Mouse (Mus musculus) cerebellum, postnatal 10 days (tissue): ENCODE data around the gene Ccdc62.
A peak's percentile ranks its signal among the peaks of the same experiment; 100 is the strongest.

Source experiments
- DNase-seq, 2 experiments: peaks; one replicate each; pipeline ENCODE4 v3.0.0; 2021; ENCODE audit warnings: mixed read lengths in 2 of 2

Gene Ccdc62

DNA sequence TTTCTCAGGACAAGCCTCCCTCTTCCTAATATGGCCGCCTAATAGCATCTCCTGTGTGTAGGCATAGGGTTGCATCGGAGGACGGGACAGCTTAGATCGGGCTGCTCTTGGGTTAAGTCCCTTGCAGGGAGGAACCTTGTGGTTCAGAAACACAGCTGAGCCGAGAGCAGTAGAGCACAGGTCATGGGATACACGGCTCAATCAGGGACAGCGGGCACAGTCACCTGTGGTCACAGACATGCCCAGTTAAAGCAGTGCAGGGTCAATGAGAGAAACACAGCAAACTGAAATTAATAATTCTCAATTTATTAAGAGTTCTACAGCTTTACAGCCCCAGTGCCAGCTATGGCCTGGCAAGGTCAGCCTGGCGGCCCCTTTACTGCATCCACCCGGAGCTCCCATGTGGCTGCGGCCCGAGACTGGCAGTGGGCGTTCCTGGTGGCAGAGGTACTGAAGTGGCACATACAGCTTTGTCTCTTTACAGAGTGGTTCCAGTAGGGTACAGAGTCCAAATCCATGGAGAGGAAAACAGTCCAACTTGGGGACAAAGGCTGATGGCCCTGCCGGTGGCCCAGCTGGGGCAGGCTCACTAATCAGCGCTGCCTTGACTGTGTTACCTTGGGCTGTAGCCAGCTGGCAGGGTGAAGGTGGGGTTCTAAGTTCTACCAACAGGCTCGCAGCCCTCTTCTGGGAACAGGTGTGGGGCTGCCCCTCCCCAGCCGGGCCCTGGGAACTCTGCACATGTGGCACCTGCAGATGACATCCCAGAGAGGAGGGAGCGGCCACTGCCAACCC is 74.1 kb downstream of the Ccdc62 start:
- DNase-seq = peak; percentile 77 to 82

DNA sequence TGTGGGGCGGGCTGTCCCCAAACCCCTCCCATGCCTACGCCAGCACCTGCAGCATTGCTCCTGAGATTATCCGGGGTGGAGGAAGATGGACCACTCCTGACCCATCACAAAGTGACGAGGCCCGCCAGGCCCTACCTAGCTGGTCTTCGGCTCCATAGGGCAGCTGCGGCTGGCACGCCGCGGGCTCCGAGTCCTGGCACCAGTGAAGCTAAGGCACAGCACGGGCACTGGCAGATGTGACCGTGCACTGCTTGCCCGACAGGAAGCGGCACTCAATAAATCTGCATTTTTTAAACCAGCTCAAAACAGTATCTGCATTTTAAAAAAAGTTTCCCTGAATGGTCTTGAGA is 74.6 kb downstream of the Ccdc62 start:
- DNase-seq = peak; percentile 68 to 72

DNA sequence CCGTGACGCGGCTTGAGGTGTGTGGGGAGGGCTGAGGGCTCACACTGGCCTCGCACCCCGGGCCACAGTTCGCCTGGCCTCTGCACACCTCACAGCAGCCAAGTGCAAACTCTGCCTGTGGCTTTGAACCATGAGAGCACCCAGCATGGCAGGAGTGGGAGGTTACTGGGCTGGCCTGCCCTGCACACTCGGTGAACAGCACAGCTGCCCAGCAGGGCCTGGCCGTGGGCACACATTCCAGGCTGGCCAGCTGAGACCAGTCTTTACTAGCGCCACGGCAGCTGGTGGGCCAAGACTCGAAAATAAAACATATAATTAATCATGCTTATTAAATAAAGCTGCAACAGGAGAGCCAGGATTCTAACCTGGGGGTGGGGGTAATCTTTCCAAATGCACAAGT is 75.1 kb downstream of the Ccdc62 start:
- peak; percentile 64 to 65 for DNase-seq

DNA sequence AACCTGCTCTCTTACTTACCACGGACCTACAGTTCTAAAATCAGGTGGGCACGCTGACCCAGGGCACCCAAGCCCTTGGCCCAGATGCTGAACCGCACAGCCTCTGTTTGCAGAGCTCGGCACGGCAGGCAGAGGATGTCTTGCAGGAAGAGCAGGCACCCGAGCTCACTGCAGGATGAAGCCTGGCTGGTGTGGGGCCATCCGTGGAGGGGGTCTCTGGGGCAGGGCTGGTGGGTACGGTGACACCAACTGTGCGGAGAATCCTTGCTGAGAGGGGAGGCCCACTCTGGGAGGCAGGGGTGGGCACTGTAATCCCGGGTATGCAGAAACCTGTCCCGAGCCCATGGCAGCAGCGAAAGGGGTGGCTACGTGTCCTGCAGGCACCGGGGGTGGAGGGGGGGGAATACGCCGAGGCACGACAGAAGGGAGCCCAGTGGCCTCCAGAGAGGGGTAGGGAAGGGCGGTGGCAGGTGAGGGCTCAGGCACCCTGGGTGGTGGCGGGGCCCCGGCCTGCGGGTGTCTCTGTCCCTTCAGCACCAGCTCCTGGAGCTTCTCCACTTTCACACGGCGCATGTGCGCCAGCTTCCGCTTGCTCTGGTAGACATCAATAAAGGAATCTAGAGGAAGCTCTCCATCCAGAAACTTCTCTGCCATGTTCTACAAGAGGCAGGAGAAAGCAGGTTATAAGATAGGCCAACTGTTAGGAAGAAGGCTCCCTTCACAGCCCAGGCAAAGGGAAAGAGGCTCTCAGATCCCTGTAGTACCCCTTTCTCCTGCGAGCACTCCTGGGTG is 75.8 kb downstream of the Ccdc62 start:
- DNase-seq = peak in 1 of 2 experiments; percentile 60

DNA sequence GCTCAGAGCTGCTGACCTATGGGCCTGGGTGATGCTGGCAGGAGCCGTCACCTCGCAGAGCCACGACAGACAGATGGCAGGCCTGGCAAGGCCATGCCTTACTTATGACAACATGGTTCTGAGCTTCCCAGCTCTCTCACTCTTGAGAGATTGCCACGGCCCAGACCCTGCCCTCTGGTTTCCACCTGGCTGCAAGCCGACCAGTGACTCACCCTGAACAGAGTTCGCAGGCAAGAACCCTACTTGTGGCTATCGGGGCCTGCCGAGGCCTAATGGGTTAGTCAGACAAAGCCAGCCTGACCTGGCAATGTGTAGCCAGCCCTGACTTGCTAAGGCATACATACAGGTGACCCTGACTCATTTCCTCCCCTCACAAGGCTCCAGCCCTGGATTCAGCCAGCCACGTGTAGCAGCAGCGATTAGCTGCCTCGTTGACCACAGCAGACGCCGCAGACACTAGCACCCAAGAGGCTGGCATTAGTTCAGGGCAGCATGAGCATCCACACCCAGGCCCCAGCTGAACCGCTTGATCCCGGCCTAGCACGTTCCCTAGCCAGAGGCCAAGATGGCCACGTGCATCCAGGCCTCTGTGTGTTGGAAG is 76.5 kb downstream of the Ccdc62 start:
- DNase-seq = peak; percentile 92 to 94

DNA sequence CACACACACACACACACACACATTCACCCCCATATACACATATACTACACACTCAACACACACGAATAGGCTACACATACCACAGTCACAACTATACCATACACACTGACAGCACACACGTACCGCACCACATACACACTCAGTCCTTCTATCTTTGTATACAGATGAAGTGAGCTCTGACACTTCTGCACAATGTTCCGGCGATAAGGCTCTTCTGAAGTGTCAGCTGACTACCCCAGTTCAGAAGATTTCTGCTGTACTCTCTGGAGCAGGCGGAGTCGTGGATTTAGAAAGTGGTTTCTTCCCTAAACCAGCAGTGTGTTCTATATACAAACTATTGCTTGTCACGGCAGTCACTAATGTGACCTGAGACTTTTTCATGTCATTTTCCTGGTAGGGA is 79.6 kb downstream of the Ccdc62 start:
- DNase-seq = no peak

DNA sequence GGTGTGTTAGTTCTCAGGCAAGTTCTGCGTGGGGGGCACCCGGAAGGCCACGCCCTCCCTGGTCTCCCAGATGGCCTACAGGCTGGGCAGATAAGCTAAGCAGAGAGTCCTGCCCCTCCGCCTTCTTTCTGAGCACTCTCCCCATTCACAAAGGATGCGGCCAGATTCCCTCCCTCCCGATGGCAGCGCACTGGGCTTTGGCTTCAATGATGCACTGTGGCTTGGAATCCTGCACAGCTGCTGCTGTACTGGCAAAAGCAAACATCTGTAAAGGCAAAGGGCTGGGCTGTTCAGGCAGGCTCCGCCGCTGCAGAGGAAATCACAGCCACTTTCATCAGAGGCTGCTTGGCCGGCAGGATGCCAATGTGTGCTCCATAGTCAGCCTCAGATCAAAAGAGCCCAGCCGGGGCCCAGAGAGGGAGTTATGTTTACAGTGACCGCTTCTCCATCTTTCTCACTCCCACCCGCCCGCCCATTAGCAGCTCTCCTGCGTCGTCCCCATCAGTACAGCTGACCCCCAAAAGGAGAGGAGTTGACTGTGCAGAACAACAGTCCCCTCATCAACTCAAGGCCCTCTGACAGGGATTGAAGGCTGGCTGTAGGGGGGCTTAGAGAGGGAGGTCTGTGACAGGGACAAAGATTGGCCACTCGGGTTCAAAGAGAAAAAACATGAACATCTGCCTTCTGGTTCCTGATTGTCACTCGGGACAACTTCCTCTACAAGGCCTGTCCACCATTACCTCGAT is 80.6 kb downstream of the Ccdc62 start:
- peak; percentile 71 to 77 for DNase-seq

DNA sequence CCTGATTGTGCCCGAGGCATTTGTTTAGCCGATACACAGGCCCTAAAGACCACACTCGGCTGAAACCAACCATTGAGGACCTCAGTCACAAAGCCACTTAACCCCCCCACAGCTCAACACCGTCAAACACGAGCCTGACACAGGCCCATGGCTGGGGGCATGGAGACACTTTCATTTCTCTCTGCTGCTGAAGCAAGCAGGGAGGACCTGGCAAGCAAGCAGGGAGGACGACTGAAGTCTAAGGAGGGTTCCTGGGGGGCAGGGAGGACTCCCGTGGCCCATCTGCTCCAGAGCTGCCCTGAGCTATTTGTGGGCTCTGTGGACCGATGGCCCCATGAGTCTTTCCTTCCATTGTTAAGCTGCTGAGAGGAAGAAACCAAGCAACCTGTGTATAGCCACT is 81.4 kb downstream of the Ccdc62 start:
- DNase-seq = peak in 1 of 2 experiments; percentile 51

DNA sequence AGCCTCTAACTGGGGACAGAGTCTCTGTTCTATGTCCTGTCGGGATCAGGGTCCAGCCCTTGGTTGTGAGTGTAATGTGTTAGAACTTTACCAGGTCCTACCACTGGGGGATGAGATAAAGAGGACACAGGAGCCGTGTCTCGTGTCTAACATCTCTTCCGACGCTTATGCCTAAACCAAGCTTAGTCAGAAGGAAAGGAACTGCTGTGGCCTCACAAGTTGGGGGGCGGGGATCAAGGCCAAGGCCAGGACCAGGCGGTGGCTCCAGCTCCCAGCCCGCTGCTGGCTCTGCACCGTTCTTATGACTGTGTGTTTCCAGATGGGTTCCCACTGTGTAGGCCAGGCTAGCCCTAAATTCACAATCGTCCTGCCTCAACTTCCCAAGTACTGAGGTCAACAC is 82.4 kb downstream of the Ccdc62 start:
- peak in 1 of 2 experiments; percentile 50 for DNase-seq

DNA sequence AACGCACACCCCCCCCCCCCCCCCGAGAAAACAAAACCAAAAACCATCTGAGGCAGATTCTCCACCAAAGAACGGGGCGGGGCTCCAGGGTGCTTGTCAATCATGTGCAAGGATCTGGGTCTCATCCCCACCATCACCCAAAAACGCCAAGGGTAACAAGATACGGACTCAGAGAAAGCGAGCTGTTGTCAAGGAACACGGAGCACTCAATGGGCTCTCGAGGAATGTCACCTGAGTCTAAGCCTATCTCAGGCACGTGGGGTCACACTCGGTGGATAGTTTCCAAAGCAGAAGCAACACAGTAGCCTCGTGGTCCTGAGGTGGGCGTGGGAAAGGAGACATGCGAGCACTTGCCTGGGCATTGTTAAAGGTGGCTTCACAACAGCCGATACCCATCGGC is 83.3 kb downstream of the Ccdc62 start:
- DNase-seq = no peak

DNA sequence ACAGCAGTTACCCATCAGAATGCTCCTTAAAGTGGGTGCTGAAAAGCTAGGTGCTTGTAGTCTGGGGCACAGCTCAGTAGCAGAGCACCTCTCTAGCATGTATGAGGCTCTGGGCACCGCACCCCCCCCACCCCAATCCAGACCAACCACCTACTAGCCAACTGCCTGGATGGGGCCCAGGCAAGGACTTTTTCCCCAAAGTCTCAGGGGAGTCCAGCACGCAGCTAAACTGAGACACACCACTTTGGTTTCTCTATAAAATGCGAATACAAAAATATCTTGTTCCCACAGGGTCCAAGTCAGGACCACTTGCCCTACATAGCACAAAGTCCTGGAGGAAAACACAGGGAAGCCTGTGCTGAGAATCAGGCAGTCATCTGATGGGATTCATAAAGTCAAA is 83.7 kb downstream of the Ccdc62 start:
- no peak for DNase-seq

DNA sequence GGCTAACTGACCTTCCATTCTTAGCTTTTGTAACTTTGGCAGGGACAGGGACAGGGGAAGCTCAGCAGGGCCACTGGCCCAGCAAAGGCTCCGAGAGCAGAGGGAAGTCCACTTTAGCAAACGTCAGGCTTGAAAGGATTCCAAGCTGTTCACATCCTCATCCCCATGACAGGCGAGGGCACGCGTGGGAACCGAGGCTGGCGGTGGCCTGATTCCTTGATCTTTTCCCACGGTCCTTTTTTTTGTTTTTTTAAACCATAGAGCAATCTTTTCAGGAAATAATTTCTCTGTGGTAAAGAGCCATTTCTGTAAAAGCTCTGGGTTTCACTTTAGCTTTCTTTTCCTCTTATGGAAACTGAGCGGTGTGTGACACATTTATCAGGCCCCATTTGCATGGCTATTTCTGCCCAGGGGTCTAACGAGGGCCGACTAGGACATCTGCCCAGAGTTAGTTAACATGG is 84.3 kb downstream of the Ccdc62 start:
- DNase-seq = no peak

DNA sequence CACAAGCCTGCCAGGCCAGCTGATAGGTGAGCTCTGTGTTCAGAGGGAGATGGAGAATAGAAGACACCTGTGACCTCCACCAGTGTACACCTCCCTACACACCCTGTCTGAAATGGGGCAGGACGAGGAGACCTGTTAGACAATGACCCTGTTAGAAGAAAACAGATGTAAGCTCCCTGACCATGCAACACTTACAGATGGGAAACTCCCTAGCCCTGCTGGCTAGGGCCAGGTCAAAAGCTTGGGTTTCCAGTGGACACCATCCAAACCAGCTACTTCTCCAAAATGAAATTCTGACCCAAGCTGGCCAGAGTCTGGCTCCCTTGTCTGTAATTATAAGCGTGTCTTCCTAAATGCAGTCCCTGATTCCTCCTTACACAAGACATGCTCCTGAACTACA is 85.2 kb downstream of the Ccdc62 start:
- DNase-seq = peak in 1 of 2 experiments; percentile 7

DNA sequence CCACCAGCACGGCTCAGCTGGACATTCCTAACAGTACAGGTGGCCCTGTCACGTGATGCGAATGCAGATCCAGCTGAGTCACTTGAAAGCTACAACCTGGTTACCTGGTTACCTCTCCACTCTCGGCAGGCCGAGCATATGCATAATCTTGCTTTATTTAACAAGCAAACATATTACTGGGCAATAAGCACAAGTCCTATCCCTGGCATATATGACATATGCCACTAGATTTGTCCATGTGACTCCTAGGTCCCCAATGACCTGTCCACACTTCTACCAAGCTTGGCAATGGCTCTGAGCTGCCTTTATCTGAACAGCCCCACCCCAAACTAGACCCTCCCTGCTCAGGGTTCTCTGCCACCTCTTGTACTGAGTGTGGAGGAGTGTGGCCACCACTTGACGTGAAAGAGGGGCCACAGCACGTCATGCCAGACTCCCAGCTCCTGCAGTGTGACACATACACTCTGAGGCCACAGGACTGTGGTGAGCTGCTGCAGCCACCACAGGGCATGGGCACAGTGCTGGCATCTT is 85.9 kb downstream of the Ccdc62 start:
- DNase-seq = peak in 1 of 2 experiments; percentile 22

DNA sequence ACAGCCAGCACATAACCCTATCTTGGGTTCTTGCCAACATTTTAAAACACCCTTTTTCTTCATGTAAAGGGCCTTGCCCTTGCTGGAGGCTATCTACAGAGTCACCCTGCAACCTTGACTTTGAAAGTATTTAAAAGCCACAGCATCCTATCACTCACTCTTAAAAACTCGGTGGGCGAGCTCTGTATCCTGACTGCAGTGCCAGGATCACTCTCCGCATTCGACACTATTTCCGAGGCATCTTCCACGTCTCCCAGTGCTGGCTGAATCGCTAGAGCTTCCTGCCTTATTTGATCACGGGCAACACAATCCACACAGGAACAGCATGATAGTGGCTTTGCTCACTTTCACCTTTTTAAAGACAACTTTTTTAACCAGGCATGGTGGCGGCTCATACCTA is 87.5 kb downstream of the Ccdc62 start:
- DNase-seq = no peak

DNA sequence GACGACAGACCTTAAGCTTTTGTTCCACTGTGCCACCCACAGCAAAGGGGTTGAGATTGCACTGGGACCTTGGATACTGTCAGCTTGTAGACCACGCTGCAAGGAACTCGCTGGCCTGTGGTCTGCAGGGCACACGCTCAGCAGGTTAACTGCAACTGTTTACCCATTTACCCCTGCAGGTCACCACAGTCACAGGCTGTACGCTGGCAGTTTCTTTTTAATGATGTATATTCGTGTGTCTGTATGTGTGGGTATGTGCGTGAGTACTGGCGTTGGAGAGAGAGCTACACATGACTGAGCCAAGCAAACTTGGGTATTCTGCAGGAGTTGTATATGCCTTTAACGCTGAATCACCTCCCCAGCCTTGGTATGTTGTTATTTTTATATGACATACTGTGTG is 88.2 kb downstream of the Ccdc62 start:
- DNase-seq = no peak
